Mouse (Mus musculus): ENCODE results near the gene Hspb3. TPM values are rescaled to one million over a fixed set of nuclear protein-coding genes. Genes with fewer than 3 reads are reported as not detected.

Gene Hspb3
- not detected in 2 replicates for polyA plus RNA-seq (2012; rRNA removed)

DNA sequence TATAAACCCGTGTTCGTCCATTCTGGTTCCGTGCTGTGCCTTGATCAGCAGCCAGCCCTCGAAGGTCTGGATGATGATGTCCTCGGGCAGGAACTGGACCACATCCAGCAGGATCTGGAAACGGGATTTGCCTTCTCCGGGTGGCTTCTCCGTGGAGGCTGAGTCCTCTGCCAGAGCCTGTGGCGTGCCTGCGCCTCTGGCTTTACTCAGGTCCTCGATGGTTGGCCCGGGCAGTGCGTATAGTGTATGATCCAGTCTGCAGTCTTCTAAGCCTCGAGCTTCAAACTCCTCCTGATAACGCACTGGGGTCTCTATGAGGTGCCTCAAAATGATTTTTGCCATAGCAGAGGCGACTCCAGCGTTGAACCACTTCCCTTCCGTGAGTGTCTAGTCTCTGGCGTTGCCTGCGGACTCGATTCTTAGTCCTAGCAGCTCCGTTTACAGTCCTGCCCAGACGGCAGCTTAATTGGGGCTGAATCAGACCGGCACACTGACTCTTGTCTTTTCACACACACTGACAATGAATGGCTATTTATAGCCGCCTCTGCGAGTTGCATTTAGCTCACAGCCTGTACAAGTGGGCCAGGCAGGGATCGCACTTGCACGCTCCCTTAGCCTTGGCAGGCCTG is at the start of gene Hspb3:
Gene Hspb3, minus strand, starts transcription at position 526 of the 629 bp plus-strand sequence.
- DNase-seq (ENCODE audit: low read depth in 1 of 2, low spot score in 2 of 2) = no peak
- H3K27me3 ChIP-seq (ENCODE audit: control insufficient read depth, insufficient read depth, low read length) = peaks cover 1% of the 10 kb centered on the region; the same call in 1 of the 2 replicates
- no peak for TF ChIP-seq CTCF (IDR thresholded peaks at IDR 0.05; ENCODE audit: extremely low read depth, insufficient read depth, insufficient read length, insufficient replicate concordance)
- no peak for TF ChIP-seq POLR2A (IDR thresholded peaks at IDR 0.05; ENCODE audit: low read depth, low read length)
- WGBS = 77% methylated on average over 28 of the region's 28 CpGs
- no peak within 1 kb of the TSS for H3K27ac ChIP-seq (ENCODE audit: insufficient read depth, low read length)
- no peak within 1 kb of the TSS for H3K4me3 ChIP-seq (ENCODE audit: extremely low read depth, insufficient read depth, insufficient read length)
- H3K4me1 ChIP-seq (ENCODE audit: control insufficient read depth, insufficient read depth, insufficient read length) = no peaks in the 10 kb centered on the region
- H3K36me3 ChIP-seq (ENCODE audit: control insufficient read depth, insufficient read depth, low read length) = no peaks in the 10 kb centered on the region

DNA sequence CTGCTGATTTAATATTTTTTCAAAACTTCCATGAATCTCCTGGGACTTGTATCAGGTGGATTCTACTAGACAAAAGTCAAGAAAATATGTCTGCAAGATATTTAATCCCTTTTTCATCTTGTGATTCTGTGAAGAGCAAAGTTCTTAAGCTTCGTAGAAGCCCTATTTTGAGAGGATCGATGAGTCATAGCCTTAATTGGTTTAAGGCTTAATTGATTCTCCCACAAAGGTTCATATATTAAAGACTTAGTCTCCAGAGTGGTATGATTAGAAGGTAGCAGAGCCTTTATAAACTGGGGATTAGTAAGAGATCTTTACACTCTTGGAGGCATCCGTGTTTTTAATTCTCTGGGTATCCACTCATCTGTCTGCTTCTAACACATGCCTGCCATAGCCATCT is 49.7 kb upstream of the Hspb3 start:
- Histone ChIP-seq H3K4me3 (ENCODE audit: extremely low read depth, insufficient read depth, insufficient read length) (no peak overlapping the region), H3K4me1 (ENCODE audit: control insufficient read depth, insufficient read depth, insufficient read length) (no peaks in the 10 kb centered on the region), H3K27me3 (ENCODE audit: control insufficient read depth, insufficient read depth, low read length) (no peaks in the 10 kb centered on the region), H3K36me3 (ENCODE audit: control insufficient read depth, insufficient read depth, low read length) (no peaks in the 10 kb centered on the region), H3K27ac (ENCODE audit: insufficient read depth, low read length) (no peak overlapping the region)
- TF ChIP-seq CTCF (IDR thresholded peaks at IDR 0.05; ENCODE audit: extremely low read depth, insufficient read depth, insufficient read length, insufficient replicate concordance) (no peak), POLR2A (IDR thresholded peaks at IDR 0.05; ENCODE audit: low read depth, low read length) (no peak)
- WGBS = 89% methylated on average over 3 of the region's 3 CpGs
- DNase-seq (ENCODE audit: low read depth in 1 of 2, low spot score in 2 of 2) = no peak

DNA sequence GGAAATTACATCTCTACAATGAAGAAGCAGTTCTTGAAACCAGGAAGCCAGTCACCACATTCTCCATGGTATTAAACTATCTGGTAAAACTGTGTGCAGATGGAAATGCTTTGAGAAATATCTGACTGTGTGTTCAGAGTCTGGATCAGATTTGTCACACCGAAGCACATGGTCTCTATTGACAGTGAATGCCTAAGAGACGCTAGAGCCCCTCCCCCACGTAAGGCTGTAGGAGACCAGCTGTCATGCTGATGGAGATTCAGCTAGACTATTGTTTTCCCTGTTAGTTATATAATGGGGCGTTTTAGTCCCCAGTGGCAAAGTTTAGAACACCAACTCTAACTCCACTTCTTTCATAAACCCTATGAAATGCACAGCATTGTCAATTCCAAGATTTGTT is 42.7 kb upstream of the Hspb3 start:
- no peak for TF ChIP-seq CTCF (IDR thresholded peaks at IDR 0.05; ENCODE audit: extremely low read depth, insufficient read depth, insufficient read length, insufficient replicate concordance)
- TF ChIP-seq POLR2A (IDR thresholded peaks at IDR 0.05; ENCODE audit: low read depth, low read length) = no peak
- no peak for DNase-seq (ENCODE audit: low read depth in 1 of 2, low spot score in 2 of 2)
- H3K36me3 ChIP-seq (ENCODE audit: control insufficient read depth, insufficient read depth, low read length) = no peaks in the 10 kb centered on the region
- no peaks in the 10 kb centered on the region for H3K4me1 ChIP-seq (ENCODE audit: control insufficient read depth, insufficient read depth, insufficient read length)
- H3K27me3 ChIP-seq (ENCODE audit: control insufficient read depth, insufficient read depth, low read length) = no peaks in the 10 kb centered on the region
- no peak overlapping the region for H3K4me3 ChIP-seq (ENCODE audit: extremely low read depth, insufficient read depth, insufficient read length)
- no peak overlapping the region for H3K27ac ChIP-seq (ENCODE audit: insufficient read depth, low read length)
- 63% methylated on average over 4 of the region's 4 CpGs for WGBS

DNA sequence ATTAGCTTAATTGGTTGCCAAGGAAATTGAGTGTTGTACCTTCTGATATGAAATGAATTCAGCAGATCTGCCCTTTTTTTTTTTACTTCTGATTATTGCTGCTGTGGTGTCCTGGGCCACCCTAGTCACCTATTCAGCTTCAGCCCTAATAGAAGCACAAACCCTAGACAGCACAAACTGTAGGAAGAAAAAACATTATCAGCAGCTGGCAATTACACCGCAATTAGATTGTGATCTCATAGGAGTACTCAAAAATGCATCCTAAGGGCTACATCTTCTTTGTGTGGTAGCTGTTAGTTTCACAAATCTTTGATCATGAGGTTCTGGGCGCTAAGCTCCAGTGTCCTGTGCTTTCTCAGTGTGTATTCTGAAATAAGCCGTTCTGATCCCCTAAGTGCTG is 37.7 kb upstream of the Hspb3 start:
- 91% methylated on average over 3 of the region's 3 CpGs for WGBS
- H3K36me3 ChIP-seq (ENCODE audit: control insufficient read depth, insufficient read depth, low read length) = no peaks in the 10 kb centered on the region
- DNase-seq (ENCODE audit: low read depth in 1 of 2, low spot score in 2 of 2) = no peak
- H3K27ac ChIP-seq (ENCODE audit: insufficient read depth, low read length) = no peak overlapping the region
- H3K4me3 ChIP-seq (ENCODE audit: extremely low read depth, insufficient read depth, insufficient read length) = no peak overlapping the region
- TF ChIP-seq POLR2A (IDR thresholded peaks at IDR 0.05; ENCODE audit: low read depth, low read length) (no peak), CTCF (IDR thresholded peaks at IDR 0.05; ENCODE audit: extremely low read depth, insufficient read depth, insufficient read length, insufficient replicate concordance) (no peak)
- H3K27me3 ChIP-seq (ENCODE audit: control insufficient read depth, insufficient read depth, low read length) = no peaks in the 10 kb centered on the region
- H3K4me1 ChIP-seq (ENCODE audit: control insufficient read depth, insufficient read depth, insufficient read length) = no peaks in the 10 kb centered on the region

DNA sequence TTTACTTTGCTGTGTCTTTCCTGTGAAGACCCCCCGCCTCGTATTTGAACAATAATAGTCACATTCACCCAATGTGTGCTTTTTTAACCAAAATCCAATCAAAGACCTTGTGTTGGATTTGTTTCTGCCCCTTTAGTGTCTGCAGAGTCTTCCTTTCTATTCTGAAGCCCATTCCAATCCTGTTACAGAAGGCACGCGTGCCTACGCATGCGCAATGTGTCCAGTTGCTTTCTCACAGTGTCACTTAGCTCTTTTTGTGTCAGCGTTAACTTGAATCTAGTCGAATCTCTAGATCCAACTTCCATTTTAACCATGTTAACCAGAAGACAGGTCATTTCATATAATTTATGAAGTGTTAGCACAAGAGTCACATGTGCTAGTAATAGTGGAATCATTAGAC is 36.5 kb upstream of the Hspb3 start:
- Histone ChIP-seq H3K4me3 (ENCODE audit: extremely low read depth, insufficient read depth, insufficient read length) (no peak overlapping the region), H3K4me1 (ENCODE audit: control insufficient read depth, insufficient read depth, insufficient read length) (no peaks in the 10 kb centered on the region), H3K36me3 (ENCODE audit: control insufficient read depth, insufficient read depth, low read length) (no peaks in the 10 kb centered on the region), H3K27ac (ENCODE audit: insufficient read depth, low read length) (no peak overlapping the region), H3K27me3 (ENCODE audit: control insufficient read depth, insufficient read depth, low read length) (no peaks in the 10 kb centered on the region)
- WGBS = 87% methylated on average over 8 of the region's 8 CpGs
- no peak for DNase-seq (ENCODE audit: low read depth in 1 of 2, low spot score in 2 of 2)
- TF ChIP-seq CTCF (IDR thresholded peaks at IDR 0.05; ENCODE audit: extremely low read depth, insufficient read depth, insufficient read length, insufficient replicate concordance) (no peak), POLR2A (IDR thresholded peaks at IDR 0.05; ENCODE audit: low read depth, low read length) (no peak)

DNA sequence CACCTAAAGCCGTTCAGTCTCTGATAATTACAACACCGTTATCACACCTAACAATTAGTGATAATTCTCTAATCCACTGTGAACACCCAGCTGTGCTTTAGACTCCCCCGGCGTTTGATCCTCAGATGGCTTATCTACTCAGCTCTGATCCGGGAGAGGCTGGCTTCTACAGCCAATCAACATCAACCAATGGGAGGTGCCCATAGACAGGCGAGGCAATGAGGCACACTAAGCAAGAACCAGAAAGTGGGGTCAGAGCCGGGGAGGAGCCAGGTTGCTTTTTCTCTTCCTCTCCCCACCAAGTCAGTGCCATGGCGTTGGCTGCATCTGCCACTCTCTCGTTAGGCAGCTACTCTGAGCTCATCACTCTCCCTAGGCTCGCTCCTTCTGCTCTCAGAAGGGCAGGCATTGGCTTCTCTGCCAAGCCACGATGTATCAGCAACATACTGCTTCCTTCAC is 36.0 kb upstream of the Hspb3 start:
- Histone ChIP-seq H3K27me3 (ENCODE audit: control insufficient read depth, insufficient read depth, low read length) (no peaks in the 10 kb centered on the region), H3K4me3 (ENCODE audit: extremely low read depth, insufficient read depth, insufficient read length) (no peak overlapping the region), H3K27ac (ENCODE audit: insufficient read depth, low read length) (no peak overlapping the region), H3K36me3 (ENCODE audit: control insufficient read depth, insufficient read depth, low read length) (no peaks in the 10 kb centered on the region), H3K4me1 (ENCODE audit: control insufficient read depth, insufficient read depth, insufficient read length) (no peaks in the 10 kb centered on the region)
- no peak for TF ChIP-seq CTCF (IDR thresholded peaks at IDR 0.05; ENCODE audit: extremely low read depth, insufficient read depth, insufficient read length, insufficient replicate concordance)
- no peak for DNase-seq (ENCODE audit: low read depth in 1 of 2, low spot score in 2 of 2)
- 64% methylated on average over 11 of the region's 11 CpGs for WGBS

DNA sequence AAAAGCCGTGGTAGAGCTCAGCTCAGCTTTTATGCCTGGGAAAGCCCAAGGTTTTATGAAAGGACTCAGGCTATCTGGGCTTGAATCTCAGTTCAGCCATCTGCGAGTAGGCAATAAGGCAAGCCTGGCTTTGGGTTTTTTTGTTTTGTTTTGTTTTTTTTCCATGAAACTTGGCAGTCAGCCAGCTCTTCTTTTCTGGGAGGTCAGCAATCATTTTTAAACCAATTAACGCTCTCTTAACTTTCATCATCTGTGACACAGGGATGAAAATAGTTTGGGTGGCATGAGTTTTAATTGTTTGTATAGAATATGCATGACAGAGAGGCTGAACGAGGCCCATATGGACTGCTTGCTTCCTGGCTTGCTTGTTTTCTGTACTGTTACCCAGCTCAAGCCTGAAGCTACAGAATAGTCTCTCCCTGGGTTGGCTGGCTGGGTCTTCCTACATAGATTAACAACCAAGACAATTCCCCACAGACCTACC is 33.4 kb upstream of the Hspb3 start:
- Histone ChIP-seq H3K36me3 (ENCODE audit: control insufficient read depth, insufficient read depth, low read length) (no peaks in the 10 kb centered on the region), H3K4me3 (ENCODE audit: extremely low read depth, insufficient read depth, insufficient read length) (no peak overlapping the region), H3K4me1 (ENCODE audit: control insufficient read depth, insufficient read depth, insufficient read length) (no peaks in the 10 kb centered on the region), H3K27me3 (ENCODE audit: control insufficient read depth, insufficient read depth, low read length) (no peaks in the 10 kb centered on the region), H3K27ac (ENCODE audit: insufficient read depth, low read length) (no peak overlapping the region)
- no peak for TF ChIP-seq CTCF (IDR thresholded peaks at IDR 0.05; ENCODE audit: extremely low read depth, insufficient read depth, insufficient read length, insufficient replicate concordance)
- 82% methylated on average over 4 of the region's 4 CpGs for WGBS
- DNase-seq (ENCODE audit: low read depth in 1 of 2, low spot score in 2 of 2) = no peak

Data from spleen, adult 2 months (tissue).